Mouse (Mus musculus) adrenal gland, adult (tissue): Measurements from ENCODE around the gene Ccz1.

ENCODE experiments used
- DNase-seq, 2 experiments: peaks; one replicate each; pipeline ENCODE4 v3.0.0; 2022 to 2023; ENCODE audit warnings: low spot score in 1 of 2; ENCODE audit not compliant: inconsistent age in 2 of 2

The Ccz1 gene

GRCm38 (mm10) chr5:143994632-143995365 is 19.9 kb downstream of the Ccz1 start:
- peak; percentile 42 to 74 for DNase-seq

GRCm38 (mm10) chr5:143993849-143994248 is 20.8 kb downstream of the Ccz1 start:
- DNase-seq, result peak in 1 of 2 experiments; percentile 69

GRCm38 (mm10) chr5:143993260-143993659 is 21.4 kb downstream of the Ccz1 start:
- peak; percentile 57 to 80 for DNase-seq

- DNase-seq, result no peak
Observed at GRCm38 (mm10) chr5:143992661-143993060, 22.0 kb downstream of the Ccz1 start.

- no peak for DNase-seq
Observed at GRCm38 (mm10) chr5:143990086-143990485, 24.6 kb downstream of the Ccz1 start.

- no peak for DNase-seq
Observed at GRCm38 (mm10) chr5:143989046-143989445, 25.6 kb downstream of the Ccz1 start.

GRCm38 (mm10) chr5:143987596-143987995 is 27.1 kb downstream of the Ccz1 start:
- no peak for DNase-seq

- peak; percentile 88 to 91 for DNase-seq
Observed at GRCm38 (mm10) chr5:143985381-143985780, 29.3 kb downstream of the Ccz1 start.

GRCm38 (mm10) chr5:143982361-143982760 is 32.3 kb downstream of the Ccz1 start:
- DNase-seq, result no peak

- no peak for DNase-seq
Observed at GRCm38 (mm10) chr5:143980858-143981257, 33.8 kb downstream of the Ccz1 start.

- no peak for DNase-seq
Observed at GRCm38 (mm10) chr5:143976726-143977431, 37.8 kb downstream of the Ccz1 start.

GRCm38 (mm10) chr5:143976232-143976631 is 38.4 kb downstream of the Ccz1 start:
- DNase-seq, result no peak

GRCm38 (mm10) chr5:143975631-143975933 is 39.1 kb downstream of the Ccz1 start:
- no peak for DNase-seq

- peak; percentile 66 to 88 for DNase-seq
Observed at GRCm38 (mm10) chr5:143974931-143975630, 39.6 kb downstream of the Ccz1 start.

- DNase-seq, result no peak
Observed at GRCm38 (mm10) chr5:143972628-143973027, 42.0 kb downstream of the Ccz1 start.

- no peak for DNase-seq
Observed at GRCm38 (mm10) chr5:143966671-143967070, 48.0 kb downstream of the Ccz1 start.

- DNase-seq, result peak; percentile 88 to 95
Observed at GRCm38 (mm10) chr5:143965586-143966345, 48.9 kb downstream of the Ccz1 start.

GRCm38 (mm10) chr5:143961176-143961575 is 53.5 kb downstream of the Ccz1 start:
- no peak for DNase-seq

- no peak for DNase-seq
Observed at GRCm38 (mm10) chr5:143959551-143959950, 55.1 kb downstream of the Ccz1 start.

GRCm38 (mm10) chr5:143957101-143957500 is 57.6 kb downstream of the Ccz1 start:
- no peak for DNase-seq

GRCm38 (mm10) chr5:143950016-143950415 is 64.7 kb downstream of the Ccz1 start:
- DNase-seq, result peak; percentile 19 to 73
